Mouse (Mus musculus) erythroblast, embryonic 14.5 days (primary cell): ENCODE results near the gene Lpcat4.

Source experiments
- GATA1 ChIP-seq: IDR thresholded peaks from 2 replicates; pipeline ENCODE4 v1.6.1; 2012; ENCODE audit warnings: low read length, inconsistent platforms, mixed read lengths
- TAL1 ChIP-seq: IDR thresholded peaks from 3 replicates; pipeline ENCODE4 v1.6.1; 2012; ENCODE audit warnings: low read length, inconsistent platforms, mixed read lengths

DNA sequence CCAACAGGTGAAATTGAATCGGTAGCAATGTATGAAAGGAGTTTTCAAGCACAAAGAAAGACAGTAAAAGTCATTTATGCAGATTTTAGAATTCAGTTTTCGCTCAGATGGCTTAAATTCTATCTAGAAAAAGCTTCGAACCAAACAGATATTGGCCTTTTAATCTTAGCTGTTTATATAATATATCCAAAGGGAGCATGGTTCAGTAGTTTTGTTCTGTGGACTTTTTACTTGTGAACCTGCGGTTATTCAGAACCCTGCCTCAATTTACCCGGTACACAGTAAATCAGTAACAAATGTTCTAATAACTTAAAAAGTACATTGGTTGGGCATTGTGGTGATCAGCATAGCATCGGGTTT is 45.7 kb downstream of the Lpcat4 start:
- TF ChIP-seq GATA1 (no peak), TAL1 (no peak)
